Mouse (Mus musculus) kidney, embryonic 16.5 days (tissue): ENCODE results near the gene Insyn1. TPM values are rescaled to one million over a fixed set of nuclear protein-coding genes. Genes with fewer than 3 reads are reported as not detected.

Experiments used
- ATAC-seq: fragments of 200-750 bp; cut with Nextera tagmentation; 2 replicates; pipeline ENCODE4 v1.8.0; 2017; ENCODE audit warnings: moderate TSS enrichment; ENCODE audit not compliant: low FRiP score, low TSS enrichment
- H3K27ac ChIP-seq: fragments of 300-500 bp; sonication (generic); 2 replicates; pipeline ENCODE4 v1.5.1; 2014; ENCODE audit warnings: low read length
- H3K27me3 ChIP-seq: fragments of 300-500 bp; sonication (generic); 2 replicates; pipeline ENCODE4 v1.6.1; 2014; ENCODE audit warnings: low read length, control low read depth, mixed read lengths; ENCODE audit not compliant: insufficient read depth
- H3K36me3 ChIP-seq: fragments of 300-500 bp; sonication (generic); 2 replicates; pipeline ENCODE4 v1.6.1; 2014; ENCODE audit warnings: low read length, control low read depth, mixed read lengths; ENCODE audit not compliant: insufficient read depth
- H3K4me1 ChIP-seq: fragments of 300-500 bp; sonication (generic); 2 replicates; pipeline ENCODE4 v1.6.1; 2014; ENCODE audit warnings: low read length, control low read depth, mixed read lengths; ENCODE audit not compliant: insufficient read depth
- H3K4me2 ChIP-seq: fragments of 300-500 bp; sonication (generic); replicated peaks from 2 replicates; pipeline ENCODE4 v1.6.1; 2014; ENCODE audit warnings: low read depth, low read length
- H3K4me3 ChIP-seq: fragments of 300-500 bp; sonication (generic); 2 replicates; pipeline ENCODE4 v1.5.1; 2014; ENCODE audit warnings: mild to moderate bottlenecking, low read length
- H3K9ac ChIP-seq: fragments of 300-500 bp; sonication (generic); replicated peaks from 2 replicates; pipeline ENCODE4 v1.6.1; 2014; ENCODE audit warnings: low read length
- H3K9me3 ChIP-seq: fragments of 300-500 bp; sonication (generic); 2 replicates; pipeline ENCODE4 v1.6.1; 2016; ENCODE audit warnings: low read length, control low read depth
- WGBS: fragments of 180-500 bp; shearing (Covaris S2); extraction: QIAGEN DNeasy Blood & Tissue Kit; methylation state at CpG from one replicate; pipeline ENCODE4 v1.1.7; 2014; 5-methylcytosine and 5-hydroxymethylcytosine counted together
- polyA plus RNA-seq: library from polyadenylated mRNA; unstranded; fragments of >200 nt; fragmentation: Nextera tagmentation; extraction: Ambion mirVana; gene quantifications from 2 replicates; pipeline ENCODE4 v1.2.1, GENCODE M21; 2015

Gene Insyn1
- polyA plus RNA-seq: 1.0 and 1.5 TPM in 2 replicates

DNA sequence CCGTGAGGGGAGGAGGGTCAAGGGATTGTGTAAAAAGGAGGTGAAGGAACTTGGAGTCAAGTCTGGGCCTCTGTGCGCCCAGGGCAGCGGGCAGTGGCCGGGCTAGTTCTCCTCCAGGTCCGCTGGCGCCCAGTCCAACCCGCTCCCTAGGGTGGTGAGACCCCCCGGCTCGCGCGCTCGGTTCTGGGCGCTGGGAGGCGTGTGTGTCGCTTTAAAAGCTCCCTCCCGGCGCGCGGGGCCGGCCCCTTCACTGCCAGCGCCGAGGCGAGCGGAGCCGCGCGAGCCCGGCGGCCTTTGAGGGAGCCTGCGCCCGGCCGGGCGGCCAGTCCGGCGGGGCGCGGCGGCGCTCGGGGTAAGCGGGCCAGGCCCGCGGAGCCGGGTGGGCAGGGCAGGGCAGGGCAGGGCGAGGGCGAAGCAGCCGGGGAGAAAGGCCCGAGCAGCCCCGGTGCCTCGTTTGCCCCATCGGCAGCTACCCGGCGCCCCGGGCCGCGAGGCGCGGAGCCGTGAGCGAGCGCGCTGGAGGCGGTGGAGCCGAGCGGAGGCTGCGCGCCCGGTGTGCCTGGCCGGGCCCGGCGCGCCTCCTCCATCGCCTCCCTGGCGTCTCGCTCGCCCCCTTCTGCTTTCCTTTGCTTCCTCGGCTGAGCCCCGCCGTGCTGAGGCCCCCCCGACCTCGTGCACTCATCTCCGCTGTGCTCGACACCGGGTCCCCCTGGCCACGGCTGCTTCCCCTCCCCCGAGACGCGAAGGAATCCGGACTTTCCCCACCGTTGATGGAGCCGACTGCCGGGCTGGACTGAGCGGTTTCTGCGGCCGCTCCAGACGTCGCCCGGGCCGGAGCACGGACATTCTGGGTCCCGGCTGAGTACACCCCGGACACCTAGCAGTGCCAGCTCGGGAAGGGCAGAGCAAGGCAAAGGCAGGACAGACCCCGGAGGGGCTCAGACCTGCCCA, at the start of gene Insyn1:
Gene Insyn1, plus strand, starts transcription at position 753 of the 951 bp plus-strand sequence.
- peak within 1 kb of the TSS; percentile 77 for H3K9ac ChIP-seq
- peak within 1 kb of the TSS; percentile 98 for H3K4me2 ChIP-seq
- peaks cover 12% of the 10 kb centered on the region; the same call in 1 of the 2 replicates for H3K27me3 ChIP-seq
- peaks cover 19% of the 10 kb centered on the region for H3K4me1 ChIP-seq
- peak within 1 kb of the TSS; percentile 70 for H3K4me3 ChIP-seq
- H3K9me3 ChIP-seq: no peaks in the 10 kb centered on the region
- H3K27ac ChIP-seq: peak within 1 kb of the TSS; percentile 69
- no peaks in the 10 kb centered on the region for H3K36me3 ChIP-seq
- ATAC-seq: peak; percentile 77
- WGBS: under 1% methylated on average over 90 of the region's 104 CpGs

DNA sequence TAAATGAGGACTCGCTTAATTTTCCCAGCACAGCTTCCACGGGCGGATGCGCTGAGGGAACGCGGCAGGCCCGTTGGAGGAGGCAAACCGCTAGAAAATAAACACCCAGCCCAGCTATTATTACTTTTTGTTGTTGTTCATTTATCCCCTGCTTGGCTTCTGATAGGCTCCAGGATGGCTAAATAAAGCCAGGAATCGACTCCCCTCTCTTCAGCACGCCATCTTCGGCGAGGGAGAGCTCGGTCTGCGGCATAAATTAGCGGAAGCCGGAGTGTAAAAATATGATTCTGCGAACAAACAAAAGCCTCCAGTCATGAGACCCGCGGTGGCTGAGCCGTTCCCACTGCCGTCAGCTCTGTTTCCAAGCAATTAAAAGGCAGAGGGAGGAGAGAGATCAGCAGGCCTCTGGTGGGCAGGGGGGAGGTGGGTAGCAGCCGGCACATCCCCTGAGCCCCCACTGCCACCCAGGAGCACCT, 49.4 kb upstream of the Insyn1 start:
- Histone ChIP-seq H3K27ac (no peak overlapping the region), H3K4me1 (peaks cover 4% of the 10 kb centered on the region), H3K27me3 (no peaks in the 10 kb centered on the region), H3K9ac (no peak overlapping the region), H3K9me3 (no peaks in the 10 kb centered on the region), H3K4me3 (no peak overlapping the region), H3K4me2 (no peak overlapping the region), H3K36me3 (no peaks in the 10 kb centered on the region)
- ATAC-seq: no peak
- 74% methylated on average over 22 of the region's 22 CpGs for WGBS

DNA sequence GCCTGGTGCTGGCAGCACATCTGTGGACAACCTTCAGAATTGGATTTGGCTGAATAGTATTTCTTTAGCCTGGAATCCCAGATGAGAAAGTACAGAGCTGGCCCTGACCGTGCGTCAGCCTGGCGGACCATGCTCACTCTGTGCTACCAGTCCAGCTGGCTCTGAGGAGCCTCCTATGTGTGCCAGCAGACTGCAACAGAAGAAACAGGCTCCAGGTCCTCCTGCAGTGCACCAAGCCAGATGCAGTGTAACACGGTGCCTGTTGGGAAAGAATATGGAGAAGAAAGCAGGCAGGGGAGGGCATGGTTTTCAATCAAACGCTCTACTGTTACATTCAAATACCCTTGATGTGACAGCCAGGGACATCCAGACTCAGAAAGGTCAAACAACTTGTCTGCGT, 48.3 kb upstream of the Insyn1 start:
- Histone ChIP-seq H3K4me2 (no peak overlapping the region), H3K27me3 (no peaks in the 10 kb centered on the region), H3K4me3 (no peak overlapping the region), H3K36me3 (no peaks in the 10 kb centered on the region), H3K27ac (no peak overlapping the region), H3K9ac (no peak overlapping the region), H3K4me1 (peaks cover 4% of the 10 kb centered on the region), H3K9me3 (no peaks in the 10 kb centered on the region)
- 74% methylated on average over 6 of the region's 6 CpGs for WGBS
- no peak; the same call in 1 of the 2 replicates for ATAC-seq

DNA sequence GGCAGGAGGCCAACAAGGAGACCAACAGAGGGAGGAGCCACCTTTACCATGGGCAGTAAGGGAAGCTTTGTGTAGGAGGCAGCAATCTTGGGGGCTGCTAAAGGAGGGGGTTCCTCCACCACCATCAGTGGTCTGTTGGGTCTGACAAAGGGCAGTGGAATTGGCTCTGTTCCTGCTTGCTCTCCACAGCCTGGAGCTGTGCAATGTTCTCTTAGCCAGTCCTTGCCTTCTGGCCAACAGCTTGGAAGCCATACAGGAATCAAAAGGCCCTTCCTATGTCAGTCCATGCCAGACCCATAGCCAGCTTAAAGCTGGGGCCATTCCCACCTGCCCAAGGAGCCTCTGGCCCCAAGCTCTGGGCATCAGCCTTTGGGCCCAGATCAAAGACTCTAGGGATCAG, 47.8 kb upstream of the Insyn1 start:
- Histone ChIP-seq H3K27me3 (no peaks in the 10 kb centered on the region), H3K9me3 (no peaks in the 10 kb centered on the region), H3K4me2 (no peak overlapping the region), H3K4me3 (no peak overlapping the region), H3K4me1 (peaks cover 4% of the 10 kb centered on the region), H3K36me3 (no peaks in the 10 kb centered on the region), H3K27ac (no peak overlapping the region), H3K9ac (no peak overlapping the region)
- ATAC-seq: no peak

GRCm38 (mm10) chr9:58441351-58442104, 46.9 kb upstream of the Insyn1 start:
- Histone ChIP-seq H3K4me1 (peaks cover 4% of the 10 kb centered on the region), H3K9me3 (no peaks in the 10 kb centered on the region), H3K27ac (no peak overlapping the region), H3K4me2 (no peak overlapping the region), H3K27me3 (no peaks in the 10 kb centered on the region), H3K4me3 (no peak overlapping the region), H3K9ac (no peak overlapping the region), H3K36me3 (no peaks in the 10 kb centered on the region)
- no peak for ATAC-seq
- 45% methylated on average over 6 of the region's 6 CpGs for WGBS

DNA sequence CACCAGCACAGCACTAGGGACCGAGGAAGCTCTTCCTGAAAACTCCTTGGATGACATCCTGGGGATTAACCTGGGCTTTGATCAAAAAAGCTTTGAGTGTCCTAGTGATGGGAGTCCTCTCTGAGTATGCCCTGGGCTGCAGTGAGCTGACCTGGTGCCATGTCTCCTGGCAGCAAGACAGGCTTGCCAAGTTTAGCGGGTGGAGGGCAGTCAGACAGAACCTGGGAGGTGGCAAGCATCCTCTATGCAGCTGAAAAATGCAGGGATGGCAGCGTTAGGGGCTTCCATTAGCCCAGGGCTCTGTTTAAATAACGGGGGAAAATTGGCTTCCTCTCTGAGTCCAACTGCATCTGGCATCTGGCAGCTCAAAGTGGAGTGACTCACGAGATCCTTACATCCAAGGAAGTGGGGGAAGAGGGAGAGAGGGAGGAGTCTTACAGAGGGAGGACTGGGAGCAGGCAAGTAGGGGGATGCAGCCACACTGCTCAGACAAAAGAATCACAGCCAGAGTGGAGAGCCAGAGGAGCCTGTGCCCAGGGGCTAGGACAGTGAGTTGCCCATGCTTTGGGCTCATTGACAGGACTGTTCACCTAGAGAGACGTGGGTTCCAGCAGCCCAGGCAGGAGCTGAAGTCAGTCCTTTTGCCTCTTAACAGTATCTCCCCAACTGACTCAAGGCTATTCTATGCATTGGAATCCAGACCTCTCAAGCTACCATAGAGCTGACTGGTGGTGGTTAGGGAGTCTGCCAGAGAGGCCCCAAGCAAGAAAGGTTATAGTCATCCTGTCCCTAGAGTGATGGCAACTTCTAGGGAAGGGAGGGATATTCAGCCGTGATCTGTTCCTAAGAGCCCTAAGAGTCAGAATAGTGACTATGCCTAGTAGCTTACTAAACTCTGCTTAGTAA, 46.0 kb upstream of the Insyn1 start:
- peaks cover 7% of the 10 kb centered on the region for H3K4me1 ChIP-seq
- H3K9ac ChIP-seq: no peak overlapping the region
- no peaks in the 10 kb centered on the region for H3K27me3 ChIP-seq
- H3K9me3 ChIP-seq: no peaks in the 10 kb centered on the region
- H3K4me2 ChIP-seq: no peak overlapping the region
- ATAC-seq: 0 out of 2 replicates have a peak, but pooled peaks have one; percentile 23
- 42% methylated on average over 7 of the region's 7 CpGs for WGBS
- H3K4me3 ChIP-seq: no peak overlapping the region
- no peaks in the 10 kb centered on the region for H3K36me3 ChIP-seq
- H3K27ac ChIP-seq: no peak overlapping the region

DNA sequence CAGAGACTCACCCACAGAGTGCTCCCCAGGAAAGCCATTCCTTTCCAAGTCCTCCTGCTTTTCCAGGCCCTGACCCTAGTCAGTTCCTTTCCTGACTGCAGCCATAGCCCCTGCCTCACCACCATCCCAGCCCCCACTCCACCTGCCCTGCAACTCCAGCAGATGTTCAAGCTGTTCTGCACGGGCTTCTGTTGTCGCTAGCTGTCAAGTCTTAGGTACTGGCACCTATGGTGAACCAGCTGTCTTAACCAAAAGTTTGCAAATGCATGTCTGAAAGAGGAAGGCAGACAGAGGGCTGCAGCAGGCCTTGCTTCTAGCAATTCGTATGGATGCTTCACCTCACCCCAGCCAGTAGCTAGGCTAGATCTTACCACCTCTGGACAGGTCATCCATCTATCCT, 45.3 kb upstream of the Insyn1 start:
- ATAC-seq: no peak
- Histone ChIP-seq H3K27me3 (no peaks in the 10 kb centered on the region), H3K27ac (no peak overlapping the region), H3K9ac (no peak overlapping the region), H3K4me2 (no peak overlapping the region), H3K9me3 (no peaks in the 10 kb centered on the region), H3K4me3 (no peak overlapping the region), H3K36me3 (no peaks in the 10 kb centered on the region), H3K4me1 (peaks cover 13% of the 10 kb centered on the region)
- WGBS: 79% methylated on average over 3 of the region's 3 CpGs

GRCm38 (mm10) chr9:58446829-58447228, 41.6 kb upstream of the Insyn1 start:
- Histone ChIP-seq H3K4me2 (no peak overlapping the region), H3K36me3 (no peaks in the 10 kb centered on the region), H3K9ac (no peak overlapping the region), H3K4me3 (no peak overlapping the region), H3K4me1 (peaks cover 13% of the 10 kb centered on the region), H3K27me3 (no peaks in the 10 kb centered on the region), H3K9me3 (no peaks in the 10 kb centered on the region), H3K27ac (no peak overlapping the region)
- no peak for ATAC-seq
- 28% methylated on average over 4 of the region's 4 CpGs for WGBS

DNA sequence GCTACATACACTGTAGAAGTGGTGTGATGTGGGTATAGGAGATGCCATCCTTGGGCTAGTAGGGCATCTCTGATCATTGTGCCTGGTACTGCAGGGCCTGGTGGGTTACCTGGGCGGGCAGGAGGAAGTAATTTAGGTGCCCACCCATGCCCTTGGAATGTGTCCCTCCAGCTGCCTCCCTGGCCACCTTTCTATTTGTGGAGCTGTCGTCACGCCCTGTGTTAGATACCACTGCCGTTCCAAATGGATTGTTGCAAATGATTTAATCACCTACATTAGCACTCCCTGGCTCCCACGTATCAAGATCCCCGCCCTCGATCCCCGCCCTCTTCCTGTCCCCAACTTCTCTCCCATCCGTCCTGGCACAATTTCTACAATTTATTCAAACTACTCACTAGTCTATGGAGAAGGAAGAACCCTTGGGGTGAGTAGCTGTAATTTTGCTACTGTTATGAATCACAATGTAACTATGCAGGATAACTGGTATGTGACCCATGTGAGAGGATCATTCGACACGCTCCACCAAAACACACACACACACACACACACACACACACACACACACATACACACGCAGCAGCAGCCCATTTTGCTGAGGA, 40.3 kb upstream of the Insyn1 start:
- H3K36me3 ChIP-seq: no peaks in the 10 kb centered on the region
- no peaks in the 10 kb centered on the region for H3K27me3 ChIP-seq
- no peak overlapping the region for H3K4me2 ChIP-seq
- ATAC-seq: no peak
- H3K9ac ChIP-seq: no peak overlapping the region
- H3K27ac ChIP-seq: no peak overlapping the region
- 59% methylated on average over 12 of the region's 12 CpGs for WGBS
- no peaks in the 10 kb centered on the region for H3K9me3 ChIP-seq
- no peak overlapping the region for H3K4me3 ChIP-seq
- H3K4me1 ChIP-seq: peaks cover 9% of the 10 kb centered on the region; the same call in 1 of the 2 replicates
